Mouse (Mus musculus) MEL (cell line): ENCODE measurements around the gene Ftcd.

Experiments
- CTCF ChIP-seq, 3 experiments: IDR thresholded peaks in 2 of 3; conservative IDR thresholded peaks in 1 of 3; 2 replicates each; pipeline ENCODE4 v1.5.1; 2011 to 2012; ENCODE audit warnings: low read length in 3 of 3, low read depth in 2 of 3, mild to moderate bottlenecking in 2 of 3, improper control_type of control experiment in 1 of 3, inconsistent platforms in 1 of 3, mixed read lengths in 1 of 3, moderate library complexity in 1 of 3; ENCODE audit not compliant: control insufficient read depth in 1 of 3, insufficient read depth in 1 of 3, poor library complexity in 1 of 3, severe bottlenecking in 1 of 3
- EP300 ChIP-seq, 2 experiments: IDR thresholded peaks; 2 replicates each; pipeline ENCODE4 v1.6.1; 2011; ENCODE audit warnings: improper control_type of control experiment in 2 of 2, low read length in 2 of 2, low read depth in 1 of 2, mild to moderate bottlenecking in 1 of 2
- MAFK ChIP-seq: IDR thresholded peaks from 2 replicates; pipeline ENCODE4 v1.6.1; 2011; ENCODE audit warnings: low read depth, mild to moderate bottlenecking, low read length, improper control_type of control experiment, borderline replicate concordance
- NRF1 ChIP-seq: IDR thresholded peaks from 2 replicates; pipeline ENCODE4 v1.6.1; 2014; ENCODE audit warnings: low read depth, mild to moderate bottlenecking, inconsistent platforms, low read length, improper control_type of control experiment, moderate library complexity; ENCODE audit not compliant: poor library complexity, insufficient read depth, severe bottlenecking
- POLR2A ChIP-seq, 2 experiments: IDR thresholded peaks; 2 replicates each; pipeline ENCODE4 v1.6.1; 2011 to 2012; ENCODE audit warnings: low read length in 2 of 2, mild to moderate bottlenecking in 2 of 2, control low read depth in 1 of 2, improper control_type of control experiment in 1 of 2, low read depth in 1 of 2, moderate library complexity in 1 of 2; ENCODE audit not compliant: control insufficient read depth in 1 of 2, insufficient read depth in 1 of 2, poor library complexity in 1 of 2
- TCF12 ChIP-seq: IDR thresholded peaks from 2 replicates; pipeline ENCODE4 v1.6.1; 2014; ENCODE audit warnings: low read depth, mild to moderate bottlenecking, inconsistent platforms, low read length, improper control_type of control experiment, moderate library complexity
- ZNF384 ChIP-seq: IDR thresholded peaks from 2 replicates; pipeline ENCODE4 v1.6.1; 2012; ENCODE audit warnings: low read depth, mild to moderate bottlenecking, inconsistent platforms, low read length, improper control_type of control experiment

- TF ChIP-seq POLR2A (IDR thresholded peaks at IDR 0.05; ENCODE audit: control insufficient read depth in 1 of 2, insufficient read depth in 1 of 2, low read depth in 1 of 2, low read length in 2 of 2, poor library complexity in 1 of 2) (no peak), ZNF384 (no peak), NRF1 (no peak), TCF12 (no peak), MAFK (no peak), CTCF (IDR thresholded peaks at IDR 0.05 in 2 of 3, conservative IDR thresholded peaks at IDR 0.05 in 1 of 3; ENCODE audit: control insufficient read depth in 1 of 3, insufficient read depth in 1 of 3, low read depth in 2 of 3, low read length in 3 of 3, poor library complexity in 1 of 3, severe bottlenecking in 1 of 3) (no peak), EP300 (IDR thresholded peaks at IDR 0.05; ENCODE audit: low read depth in 1 of 2, low read length in 2 of 2) (no peak)
Observed at GRCm38 (mm10) chr10:76576920-76577319, 1.5 kb downstream of the Ftcd start.
